In the genomic region with DNA sequence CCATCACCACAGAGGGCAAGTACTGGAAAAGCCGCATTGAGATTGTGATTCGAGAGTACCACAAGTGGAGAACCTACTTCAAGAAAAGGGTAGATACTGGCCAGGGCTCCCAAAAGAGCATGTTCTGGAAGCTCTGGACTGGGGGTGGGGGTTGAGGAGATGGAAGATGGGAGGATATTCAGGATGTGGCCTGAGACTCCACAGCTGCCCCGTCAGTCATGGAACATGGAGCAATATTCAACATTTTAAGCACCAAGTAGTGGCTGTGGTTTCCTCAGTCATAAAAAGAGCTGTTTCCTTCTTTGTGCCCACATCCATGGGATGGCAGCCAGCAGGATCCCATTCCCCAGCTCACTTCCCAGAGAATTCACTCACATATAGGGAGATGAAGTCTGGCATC, we compare ENCODE assay signal across 51 mouse cellular contexts. TPM values are rescaled to one million over a fixed set of nuclear protein-coding genes. Genes with fewer than 3 reads are reported as not detected.
"Had no signal": no experiment of that assay in that cellular context is flagged by ENCODE, and none has a peak within 500 bp of the region (broad histone marks: within the 10 kb centered on the region; RNA-seq: fewer than 3 reads in every experiment).

No protein-coding gene starts in this region.

- H3K4me2 ChIP-seq: heart, embryonic 11.5 days; heart, embryonic 12.5 days; heart, embryonic 13.5 days; heart, embryonic 15.5 days; hindbrain, embryonic 12.5 days; hindbrain, embryonic 13.5 days; hindbrain, embryonic 14.5 days; hindbrain, embryonic 15.5 days; intestine, embryonic 15.5 days; kidney, embryonic 15.5 days had no signal

- DNase-seq: heart, postnatal 10 days; heart, postnatal 14 days; heart, postnatal 36 days; heart, postnatal 4 days; kidney, adult 11 months; kidney, adult 18-20 months; kidney, adult 2 months; kidney, adult 8-10 months; kidney, adult 9 months; kidney, postnatal 10 days; kidney, postnatal 14 days; kidney, postnatal 25 days; kidney, postnatal 36 days; kidney, postnatal 4 days; layer of hippocampus, adult 9-11 months; layer of hippocampus, postnatal 36 days had no signal

- ATAC-seq: hindbrain, embryonic 16.5 days; hindbrain, postnatal 0 days; inflammation-experienced regulatory T-cells, adult 6 months; intestine, embryonic 15.5 days; intestine, embryonic 16.5 days; intestine, postnatal 0 days had no signal

- H3K9ac ChIP-seq: heart, embryonic 12.5 days; heart, embryonic 13.5 days; heart, embryonic 15.5 days; hindbrain, embryonic 12.5 days; hindbrain, embryonic 13.5 days; hindbrain, embryonic 14.5 days; hindbrain, embryonic 15.5 days; intestine, embryonic 15.5 days; kidney, embryonic 15.5 days had no signal

- H3K4me1 ChIP-seq: hindbrain, embryonic 10.5 days; hindbrain, embryonic 12.5 days; hindbrain, embryonic 13.5 days; hindbrain, embryonic 15.5 days; kidney, embryonic 15.5 days had no signal

- H3K4me3 ChIP-seq: heart, embryonic 12.5 days; heart, embryonic 13.5 days; heart, embryonic 15.5 days; hindbrain, embryonic 10.5 days; hindbrain, embryonic 12.5 days; hindbrain, embryonic 13.5 days; hindbrain, embryonic 15.5 days; intestine, embryonic 15.5 days; kidney, embryonic 15.5 days; layer of hippocampus, adult 2 months; left cerebral cortex, adult 2 months had no signal

- H3K27me3 ChIP-seq: heart, embryonic 12.5 days; heart, embryonic 13.5 days; heart, embryonic 15.5 days; hindbrain, embryonic 12.5 days; hindbrain, embryonic 13.5 days; hindbrain, embryonic 15.5 days; intestine, embryonic 15.5 days; kidney, embryonic 15.5 days had no signal

- H3K9me3 ChIP-seq: heart, embryonic 12.5 days; heart, embryonic 13.5 days; heart, embryonic 15.5 days; hindbrain, embryonic 10.5 days; hindbrain, embryonic 12.5 days; hindbrain, embryonic 13.5 days; hindbrain, embryonic 15.5 days; intestine, embryonic 15.5 days; kidney, embryonic 15.5 days had no signal

- H3K27ac ChIP-seq: heart, embryonic 13.5 days; heart, embryonic 15.5 days; hindbrain, embryonic 10.5 days; hindbrain, embryonic 12.5 days; hindbrain, embryonic 13.5 days; hindbrain, embryonic 14.5 days; hindbrain, embryonic 15.5 days; hindbrain, postnatal 0 days; intestine, embryonic 15.5 days; kidney, embryonic 15.5 days; kidney, postnatal 0 days; layer of hippocampus, adult 2 months; left cerebral cortex, adult 2 months had no signal

RNA-seq across cellular contexts. Expression of gene Lrrc43, which starts 46.8 kb away (rescaled TPM):
- total RNA-seq: heart, postnatal 10 days; heart, postnatal 25 days; heart, postnatal 36 days; heart, postnatal 4 days; hematopoietic stem cell, adult 5-6 weeks had no signal
- polyA plus RNA-seq: heart, embryonic 11.5 days; heart, embryonic 12.5 days; heart, embryonic 13.5 days; heart, embryonic 14.5 days; heart, postnatal 0 days; inflammation-experienced regulatory T-cells, adult 6 months; intestine, embryonic 14.5 days; intestine, embryonic 15.5 days; intestine, embryonic 16.5 days; intestine, postnatal 0 days; kidney, adult 2 months; kidney, embryonic 14.5 days; kidney, embryonic 15.5 days; kidney, embryonic 16.5 days; kidney, postnatal 0 days; large intestine, adult 2 months had no signal

RNA-seq across cellular contexts. Expression of gene Il31, which starts 47.0 kb away (rescaled TPM):
- total RNA-seq: heart, postnatal 10 days; heart, postnatal 14 days; heart, postnatal 25 days; heart, postnatal 36 days; heart, postnatal 4 days; hematopoietic stem cell, adult 5-6 weeks; hindbrain, postnatal 0 days; layer of hippocampus, adult 18-20 months; layer of hippocampus, adult 2 months; layer of hippocampus, adult 8-10 months; layer of hippocampus, postnatal 10 days; layer of hippocampus, postnatal 14 days; layer of hippocampus, postnatal 25 days; layer of hippocampus, postnatal 36 days; left cerebral cortex, adult 18-20 months; left cerebral cortex, adult 2 months had no signal
- polyA plus RNA-seq: heart, embryonic 11.5 days; heart, embryonic 12.5 days; heart, embryonic 13.5 days; heart, embryonic 14.5 days; heart, embryonic 15.5 days; heart, embryonic 16.5 days; heart, postnatal 0 days; hindbrain, embryonic 10.5 days; hindbrain, embryonic 11.5 days; hindbrain, embryonic 12.5 days; hindbrain, embryonic 13.5 days; hindbrain, embryonic 14.5 days; hindbrain, embryonic 15.5 days; hindbrain, embryonic 16.5 days; hindbrain, postnatal 0 days; inflammation-experienced regulatory T-cells, adult 6 months; intestine, embryonic 14.5 days; intestine, embryonic 15.5 days; intestine, embryonic 16.5 days; intestine, postnatal 0 days; kidney, adult 2 months; kidney, embryonic 14.5 days; kidney, embryonic 15.5 days; kidney, embryonic 16.5 days; kidney, postnatal 0 days; large intestine, adult 2 months had no signal
